Mouse (Mus musculus): ENCODE results near the gene Hmgb4.

Gene Hmgb4

DNA sequence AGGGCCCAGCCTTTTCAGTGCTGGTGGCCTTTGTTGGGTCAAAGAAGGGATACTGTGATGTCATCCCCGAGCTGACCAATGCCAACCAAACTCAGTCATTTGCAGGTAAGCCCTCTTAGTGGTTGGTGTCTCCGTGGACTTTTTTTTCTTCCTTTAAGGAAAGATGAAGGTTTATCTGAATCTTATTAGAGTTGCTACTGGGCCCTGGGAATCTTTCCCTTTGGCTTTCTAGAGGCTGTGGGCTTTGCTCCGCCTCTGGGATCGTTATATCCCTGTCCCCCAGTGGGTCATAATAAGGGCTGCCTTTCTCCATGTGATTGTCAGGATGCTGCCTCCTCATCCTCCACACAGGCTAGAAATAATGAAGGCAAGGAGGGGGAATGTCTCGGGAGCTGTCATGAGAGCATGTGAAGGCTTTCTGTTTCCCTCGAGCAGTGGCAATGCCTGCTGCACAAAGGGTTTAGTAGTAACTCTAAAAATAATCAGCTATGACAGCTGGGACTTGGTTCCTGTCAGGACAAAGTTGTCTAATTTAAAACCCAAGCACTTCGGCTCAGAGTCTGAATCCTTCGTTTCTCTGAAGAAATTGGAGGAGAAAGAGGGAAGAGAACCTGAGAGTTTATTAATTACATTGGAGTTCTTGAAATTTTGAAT lies at the start of gene Hmgb4:
TSS of gene Hmgb4 (minus strand) at position 51 of the 654 bp plus-strand sequence.
- DNase-seq (ENCODE audit: low spot score), result no peak

DNA sequence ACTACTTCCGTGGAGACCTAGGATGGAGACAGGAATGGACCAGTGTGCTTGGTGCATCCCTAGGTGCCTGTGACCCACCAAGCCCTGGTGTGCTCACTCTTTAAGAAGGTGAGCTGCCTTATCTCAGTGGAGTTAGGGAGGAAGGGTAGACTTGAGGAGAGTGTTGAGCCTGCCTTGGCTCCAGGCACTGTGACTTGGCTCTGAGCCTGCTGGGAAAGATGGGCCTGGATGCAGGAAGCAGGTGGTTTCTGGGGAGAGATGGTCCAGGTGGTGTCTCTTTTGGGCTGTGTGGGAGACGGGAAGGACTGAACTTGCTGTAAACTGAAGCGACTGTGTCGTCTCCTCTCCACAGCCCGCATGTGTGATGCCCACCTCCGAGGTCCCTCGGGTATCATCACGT lies 45.3 kb upstream of the Hmgb4 start:
- DNase-seq (ENCODE audit: low spot score), result no peak

DNA sequence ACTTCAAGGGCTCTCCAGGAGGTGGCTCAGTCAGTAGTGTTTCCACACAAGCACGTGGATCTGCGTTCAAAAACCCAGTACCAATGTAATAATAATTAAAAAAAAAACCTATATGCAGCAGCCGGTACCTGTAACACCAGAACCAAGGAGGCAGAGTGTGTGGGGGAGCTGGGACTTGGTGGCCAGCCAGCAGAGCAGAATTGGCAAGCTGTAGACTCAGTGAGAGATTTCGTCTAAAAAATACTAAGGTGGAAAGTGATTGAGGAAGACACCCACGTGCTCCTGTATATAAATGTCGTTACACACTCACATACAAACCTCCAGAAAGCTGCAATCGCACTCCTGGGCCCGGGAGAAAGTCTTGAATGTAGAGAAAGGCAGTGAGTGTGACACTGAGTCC lies 43.3 kb upstream of the Hmgb4 start:
- DNase-seq (ENCODE audit: low spot score), result no peak

DNA sequence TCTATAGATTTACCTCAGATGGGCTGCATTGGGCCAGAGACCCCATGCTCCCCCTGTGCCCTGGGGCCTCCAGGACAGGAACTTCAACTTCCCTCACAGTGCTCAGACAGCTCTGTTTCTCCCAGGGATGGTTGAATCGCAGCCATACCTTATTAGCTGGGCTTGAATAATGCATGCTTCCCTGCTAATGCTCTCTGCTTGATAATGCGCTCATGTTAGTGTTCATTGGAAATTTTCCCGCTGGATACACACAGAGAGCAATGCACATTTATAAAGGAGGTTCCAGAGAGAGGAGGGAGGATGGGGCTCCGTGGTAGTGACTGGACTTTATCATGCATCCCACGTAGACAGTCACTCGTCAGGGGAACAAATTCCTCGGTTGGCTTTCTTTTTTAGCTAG lies 27.3 kb upstream of the Hmgb4 start:
- DNase-seq (ENCODE audit: low spot score), result no peak

DNA sequence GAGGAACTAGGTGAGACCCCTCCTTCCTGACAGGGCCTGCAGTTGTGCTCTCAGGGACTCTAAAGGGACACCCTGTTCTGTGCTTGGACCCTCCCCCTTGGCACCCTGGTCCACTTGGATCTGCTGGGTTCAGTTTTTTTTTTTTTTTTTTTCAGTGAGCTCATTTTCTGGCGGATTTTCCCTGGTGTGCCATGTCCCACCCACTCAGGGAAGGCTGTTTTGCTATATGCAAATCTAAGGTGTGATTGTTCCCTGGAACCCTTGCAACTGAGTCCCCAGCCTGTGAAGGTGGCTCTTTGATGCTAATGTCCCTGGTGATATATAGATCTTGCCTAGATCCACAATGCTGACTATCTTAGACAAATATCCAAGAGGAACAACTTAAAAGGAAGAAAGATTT lies 24.3 kb upstream of the Hmgb4 start:
- no peak for DNase-seq (ENCODE audit: low spot score)

DNA sequence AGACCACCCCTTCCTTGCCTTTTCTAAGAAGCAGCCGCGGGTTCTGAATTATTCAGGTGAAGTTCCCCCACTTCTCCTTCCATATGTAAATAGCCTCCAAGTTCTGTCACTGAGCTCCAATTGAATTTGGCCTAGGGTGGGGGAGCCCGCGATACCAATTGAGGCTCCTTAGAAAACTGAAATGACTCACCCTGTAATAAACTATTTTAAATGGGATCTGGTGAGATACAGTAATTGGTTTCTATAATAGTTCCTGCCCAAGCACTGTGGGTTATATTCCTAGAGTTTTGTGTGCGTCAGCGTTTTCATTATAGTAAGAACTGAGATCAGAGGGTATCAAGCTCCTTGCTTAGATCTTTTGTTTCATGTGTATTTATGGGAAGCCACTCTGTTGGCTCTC lies 14.8 kb upstream of the Hmgb4 start:
- DNase-seq (ENCODE audit: low spot score), result no peak

DNA sequence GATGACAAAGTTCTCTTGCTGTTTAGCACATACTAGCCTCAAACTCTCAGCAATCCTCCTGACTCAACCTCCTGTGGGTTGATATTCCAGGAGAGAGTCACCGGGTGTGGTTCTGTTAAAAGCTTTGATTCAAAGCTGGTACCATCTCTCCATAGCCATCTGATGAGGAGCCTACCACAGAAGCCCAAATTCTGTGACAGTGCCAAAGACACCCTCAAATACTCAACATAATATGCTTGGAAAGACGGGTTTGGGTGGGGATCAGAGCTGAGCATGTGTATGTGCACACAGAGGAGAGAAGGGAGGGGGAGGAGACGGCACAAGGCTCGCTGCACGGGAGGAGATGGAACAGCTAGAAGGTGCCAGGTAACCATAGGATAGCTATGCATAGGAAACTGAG lies 14.4 kb upstream of the Hmgb4 start:
- DNase-seq (ENCODE audit: low spot score), result no peak

DNA sequence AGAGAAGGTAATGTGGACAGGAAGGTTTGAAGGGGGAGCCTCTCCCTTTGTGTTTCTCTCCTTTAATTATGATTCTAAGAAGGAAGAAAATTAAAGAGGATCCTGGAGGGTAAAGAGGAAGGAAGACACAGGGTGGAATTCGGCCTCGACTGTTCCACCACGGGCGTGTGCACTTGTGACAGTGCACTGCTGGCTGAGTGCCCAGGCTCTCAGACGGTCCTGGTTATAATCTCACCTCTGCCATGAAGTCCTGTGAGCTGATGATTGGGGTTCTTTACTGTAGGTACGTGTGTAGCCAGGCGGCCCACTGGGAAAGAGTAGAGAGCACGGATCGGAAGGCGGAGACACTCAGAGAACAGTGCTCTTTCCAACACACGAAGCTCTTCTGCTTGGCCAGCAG lies 12.4 kb upstream of the Hmgb4 start:
- no peak for DNase-seq (ENCODE audit: low spot score)

DNA sequence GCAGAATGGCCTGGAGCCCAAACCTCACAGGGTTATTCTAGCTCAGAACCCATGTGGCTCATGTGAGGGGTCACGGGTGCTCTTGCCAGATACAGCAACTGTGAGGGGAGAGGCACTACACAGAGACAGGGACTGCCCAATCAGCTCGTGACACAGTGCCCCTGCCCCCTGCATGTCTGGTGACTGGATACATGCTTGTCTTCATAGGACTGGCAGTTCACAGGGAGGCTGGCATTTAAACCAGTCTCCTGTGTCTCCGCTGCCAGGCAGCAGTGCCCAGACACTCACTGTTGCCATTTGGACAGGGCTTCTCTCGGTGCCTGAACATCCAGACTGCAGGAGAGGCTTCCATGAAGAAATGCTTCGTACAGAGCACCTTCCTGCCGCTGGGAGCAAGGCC lies 11.7 kb upstream of the Hmgb4 start:
- no peak for DNase-seq (ENCODE audit: low spot score)

DNA sequence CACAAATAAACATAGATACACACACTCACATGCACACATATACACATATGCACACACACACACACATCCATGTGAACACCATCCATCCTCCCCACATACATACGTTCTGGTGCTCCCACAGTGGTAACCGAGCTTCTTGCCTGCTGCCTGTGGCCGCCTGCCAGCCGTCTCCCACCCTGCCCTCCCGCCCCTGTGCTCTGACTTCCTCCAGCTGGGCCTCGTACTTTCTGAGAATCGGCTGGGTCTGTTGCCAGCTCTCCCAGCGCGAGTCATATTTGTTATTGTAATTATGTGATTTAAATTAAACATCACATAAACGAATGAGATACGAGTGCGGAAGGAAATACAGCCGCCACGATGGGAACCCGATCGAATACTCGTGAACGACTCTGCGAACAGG lies 10.2 kb upstream of the Hmgb4 start:
- DNase-seq (ENCODE audit: low spot score), result no peak

DNA sequence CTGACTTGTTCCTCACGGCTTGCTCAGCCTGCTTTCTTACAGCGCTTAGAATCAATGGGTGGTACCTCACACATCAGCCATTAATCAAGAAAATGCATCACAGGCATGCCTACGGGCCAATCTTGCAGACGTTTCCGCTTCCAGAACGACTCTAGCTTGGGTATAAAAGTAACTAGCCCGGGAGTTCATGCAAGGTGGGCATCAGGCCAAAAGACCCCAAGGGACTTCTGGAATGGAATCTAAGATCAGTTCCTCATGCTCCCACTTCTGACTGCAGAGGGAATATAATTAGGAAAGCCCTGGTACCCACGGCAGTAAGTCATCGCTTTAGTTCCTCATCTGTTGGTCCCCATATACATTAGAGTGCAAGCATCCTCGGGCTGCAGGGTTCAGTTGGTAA lies 9.4 kb upstream of the Hmgb4 start:
- no peak for DNase-seq (ENCODE audit: low spot score)

DNA sequence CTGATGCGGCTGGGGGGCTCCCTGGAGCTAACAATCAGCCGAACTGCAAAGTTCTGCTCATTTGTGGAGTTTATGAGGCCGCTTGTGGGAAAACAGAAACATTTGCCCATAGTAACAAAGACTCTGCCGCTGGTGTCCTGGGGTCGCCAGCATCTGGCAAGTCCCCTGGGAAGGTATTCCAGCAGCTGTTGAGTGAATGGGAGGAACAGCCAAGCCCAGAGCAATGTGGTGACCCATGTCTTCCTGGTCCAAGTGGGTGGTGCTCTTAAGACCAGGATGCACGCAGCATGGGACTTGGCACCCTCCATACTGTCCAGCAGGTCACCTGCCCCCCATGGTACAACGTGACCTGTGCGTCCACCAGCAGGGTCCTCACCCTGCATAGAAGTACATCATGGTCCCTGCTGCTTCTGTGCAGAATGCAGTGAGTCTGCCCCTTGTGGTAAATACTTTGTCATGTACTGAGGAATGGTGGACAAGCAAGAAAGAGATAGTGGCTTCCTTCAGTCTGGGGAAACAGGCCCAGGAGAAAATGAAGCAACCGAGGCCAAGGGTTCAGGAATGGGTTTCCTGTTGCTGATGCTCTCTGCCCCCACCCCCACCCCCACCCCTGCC lies 8.6 kb upstream of the Hmgb4 start:
- no peak for DNase-seq (ENCODE audit: low spot score)

DNA sequence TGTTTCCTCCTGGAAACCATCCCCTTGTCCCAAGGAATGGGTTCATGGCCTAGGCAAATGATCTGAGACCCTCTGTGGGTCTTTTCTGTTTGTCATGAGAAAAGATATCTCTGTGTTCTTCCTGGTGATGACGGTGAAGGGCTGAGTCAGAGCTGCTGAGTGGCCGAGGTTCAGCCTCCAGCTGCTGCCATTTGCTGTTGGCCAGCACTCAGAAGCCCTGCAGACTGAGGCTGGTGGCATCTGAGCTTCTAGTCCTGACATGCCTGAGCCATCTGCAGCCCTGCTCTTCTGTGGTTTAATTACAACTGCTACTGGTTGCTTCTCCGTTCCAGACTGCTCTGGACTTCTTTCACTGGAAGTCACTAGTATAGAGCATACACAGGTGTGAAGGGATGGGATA lies 4.6 kb upstream of the Hmgb4 start:
- DNase-seq (ENCODE audit: low spot score), result no peak

DNA sequence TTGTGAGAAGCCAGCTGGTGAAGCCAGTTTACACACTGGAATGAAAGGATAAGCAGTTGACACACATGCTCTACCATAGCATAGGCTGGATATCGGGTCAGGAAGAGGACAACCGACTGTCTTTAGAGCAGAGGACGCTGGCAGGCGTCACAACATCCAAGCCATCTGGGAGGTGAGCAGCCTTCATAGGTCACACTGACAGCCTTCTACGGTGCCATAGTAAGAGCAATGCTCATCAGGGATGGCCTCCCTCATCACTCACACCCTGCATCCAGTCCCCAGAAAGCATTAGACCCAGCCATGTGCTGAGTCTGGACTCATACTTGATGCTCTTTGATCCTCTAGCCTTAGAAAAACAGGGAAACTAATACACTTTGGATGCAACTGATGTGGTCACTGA lies 3.7 kb upstream of the Hmgb4 start:
- no peak for DNase-seq (ENCODE audit: low spot score)

DNA sequence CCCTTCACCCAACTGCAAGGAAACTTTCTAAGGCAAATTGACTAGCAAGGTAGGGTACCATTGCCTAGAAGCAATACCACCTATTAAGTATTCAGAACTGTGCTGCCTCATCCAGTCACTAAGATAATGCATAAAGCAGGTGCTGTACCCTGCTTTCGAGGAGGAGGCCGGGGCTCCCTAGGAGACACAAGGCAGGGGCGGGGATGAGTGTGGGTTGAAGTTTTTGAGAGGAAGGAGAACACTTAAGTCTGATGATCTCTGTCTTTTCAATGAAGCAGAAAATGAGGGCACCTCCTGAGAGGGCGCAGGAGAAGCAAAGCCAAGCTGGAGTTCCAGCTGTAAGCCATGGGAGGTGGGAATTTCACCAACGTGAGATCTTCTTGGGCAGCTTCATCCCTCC lies 1.5 kb downstream of the Hmgb4 start:
- DNase-seq (ENCODE audit: low spot score), result no peak

DNA sequence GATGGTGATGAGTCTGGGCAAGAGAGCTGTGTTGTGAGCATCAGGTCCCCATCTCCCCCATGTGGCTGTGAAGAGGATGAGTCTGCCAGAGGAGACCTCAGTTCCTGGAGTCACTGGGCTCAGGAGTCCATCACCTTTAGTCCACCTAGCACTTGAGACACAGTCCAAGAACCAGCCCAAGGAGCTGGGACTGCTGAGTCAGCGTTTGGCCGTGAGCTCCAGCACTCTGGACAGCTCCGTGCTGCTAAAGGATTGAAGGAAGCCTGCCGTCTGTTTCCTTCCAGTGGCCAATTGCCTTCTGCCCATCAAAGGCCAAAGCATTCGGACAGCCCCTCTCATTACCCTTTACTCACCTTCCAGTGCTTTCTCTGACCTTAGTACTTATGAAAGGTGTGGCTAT lies 12.1 kb downstream of the Hmgb4 start:
- peak; percentile 79 for DNase-seq (ENCODE audit: low spot score)

DNA sequence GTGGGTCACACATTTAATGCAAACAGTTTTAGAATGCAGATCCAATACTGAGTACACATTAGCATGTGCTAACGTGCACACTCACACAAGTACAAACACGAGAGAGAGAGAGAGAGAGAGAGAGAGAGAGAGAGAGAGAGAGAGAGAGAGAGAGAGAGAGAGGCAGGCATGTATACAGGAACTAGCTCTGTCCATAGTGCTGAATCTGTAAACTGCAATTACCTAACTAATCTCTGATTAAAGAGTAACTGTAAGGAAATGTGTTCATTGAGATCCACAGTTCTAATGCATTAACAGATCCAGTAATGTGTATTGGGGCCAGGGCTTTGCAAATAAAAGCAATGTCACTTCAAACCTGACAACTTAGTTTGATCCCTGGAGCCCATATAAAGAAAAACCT lies 15.6 kb downstream of the Hmgb4 start:
- DNase-seq (ENCODE audit: low spot score), result peak; percentile 48

DNA sequence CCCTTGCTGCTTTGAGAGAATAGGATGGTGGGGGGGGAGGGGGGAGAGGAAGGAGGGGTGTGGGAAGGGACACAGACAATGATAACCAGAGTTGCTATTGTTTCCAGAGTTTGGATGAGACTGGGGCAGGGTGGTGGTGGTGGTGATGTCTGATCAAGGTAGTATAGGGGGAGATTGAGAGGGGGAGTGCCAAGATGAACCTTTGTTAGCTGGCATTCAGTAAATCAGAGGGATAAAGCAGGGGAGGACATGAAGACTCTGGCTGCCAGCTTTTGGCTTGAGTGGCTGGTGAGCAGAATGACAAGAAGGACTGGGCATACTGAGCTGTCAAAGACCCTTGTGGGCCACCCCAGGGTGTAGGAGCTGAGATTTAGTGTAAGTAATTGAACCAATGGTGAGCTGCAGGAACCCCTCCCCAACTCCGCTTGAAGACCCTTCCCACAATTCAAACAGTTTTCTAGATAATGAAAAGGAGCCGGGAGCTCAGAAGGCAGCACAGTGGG lies 18.9 kb downstream of the Hmgb4 start:
- no peak for DNase-seq (ENCODE audit: low spot score)

DNA sequence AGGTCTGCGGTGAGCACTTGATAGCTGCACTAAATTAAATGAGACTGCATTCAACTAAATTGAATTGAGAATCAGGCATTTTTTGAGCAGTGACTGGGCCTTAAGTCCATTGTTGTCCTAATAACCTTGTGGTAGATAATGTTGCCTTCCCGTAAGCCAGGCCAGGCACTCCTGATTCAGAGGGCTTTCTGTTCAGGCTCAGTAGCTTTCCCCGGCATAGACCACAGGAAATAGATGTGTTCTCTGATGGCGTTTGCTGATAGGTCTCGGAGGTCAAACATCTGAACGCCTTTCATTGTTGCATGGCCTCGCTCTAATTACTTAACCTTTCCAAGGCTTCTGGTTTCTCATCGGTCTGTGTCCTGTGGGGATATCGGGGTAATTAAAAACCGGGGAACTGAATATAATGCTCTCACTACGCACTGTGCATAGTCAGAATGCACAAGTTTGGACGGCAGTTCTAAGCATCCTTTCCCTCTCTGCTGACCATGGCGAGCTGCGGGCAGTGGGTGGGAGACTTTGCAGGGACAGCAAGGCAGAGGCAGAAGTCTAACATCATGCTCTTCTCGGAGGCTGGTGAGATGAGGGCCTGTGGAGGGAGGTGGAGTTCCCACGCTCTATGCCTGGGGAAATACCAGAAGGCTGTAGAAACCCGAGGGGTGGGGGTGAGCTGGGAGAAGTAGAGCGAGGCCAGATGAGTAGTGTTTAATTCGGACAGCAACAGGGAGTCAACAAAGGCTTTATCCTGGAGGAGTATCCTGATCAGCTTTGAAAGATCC lies 19.5 kb downstream of the Hmgb4 start:
- peak; percentile 49 for DNase-seq (ENCODE audit: low spot score)

DNA sequence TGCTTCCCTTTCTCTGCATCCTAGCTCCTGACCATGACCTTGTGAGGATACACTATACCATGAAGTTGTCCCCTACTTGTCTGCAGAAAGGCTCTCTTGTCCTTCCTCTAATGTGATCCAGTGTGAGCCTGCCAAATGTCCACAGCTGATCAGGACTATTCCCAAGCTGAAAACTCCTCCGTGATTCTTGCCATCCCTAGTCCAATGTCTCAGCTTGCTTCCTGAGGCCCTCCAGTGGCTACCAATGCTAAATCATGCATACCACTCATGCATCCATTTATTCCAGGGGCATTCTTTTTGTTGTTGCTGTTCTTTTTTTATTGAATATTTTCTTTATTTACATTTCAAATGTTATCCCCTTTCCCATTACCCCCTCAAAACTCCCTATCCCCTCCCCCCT lies 21.6 kb downstream of the Hmgb4 start:
- no peak for DNase-seq (ENCODE audit: low spot score)

DNA sequence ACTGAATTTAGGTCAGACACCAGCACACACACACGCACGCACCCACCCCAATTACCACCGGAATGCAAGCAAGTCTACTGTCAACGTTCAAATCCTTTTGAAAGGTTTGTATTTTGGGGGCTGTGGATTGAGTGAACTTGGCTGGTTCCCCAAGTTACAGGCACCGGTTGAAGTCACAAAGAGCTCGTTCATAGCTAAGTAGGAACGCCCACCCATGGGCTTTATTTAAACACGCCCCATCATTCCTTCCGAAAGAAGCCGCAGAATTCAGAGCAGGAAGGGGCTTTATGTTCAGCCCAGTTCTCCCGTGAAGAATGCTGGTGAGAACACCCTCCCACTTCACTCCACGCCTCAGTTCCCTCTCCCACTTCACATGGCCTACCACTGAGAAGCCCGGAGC lies 27.3 kb downstream of the Hmgb4 start:
- DNase-seq (ENCODE audit: low spot score), result no peak

DNA sequence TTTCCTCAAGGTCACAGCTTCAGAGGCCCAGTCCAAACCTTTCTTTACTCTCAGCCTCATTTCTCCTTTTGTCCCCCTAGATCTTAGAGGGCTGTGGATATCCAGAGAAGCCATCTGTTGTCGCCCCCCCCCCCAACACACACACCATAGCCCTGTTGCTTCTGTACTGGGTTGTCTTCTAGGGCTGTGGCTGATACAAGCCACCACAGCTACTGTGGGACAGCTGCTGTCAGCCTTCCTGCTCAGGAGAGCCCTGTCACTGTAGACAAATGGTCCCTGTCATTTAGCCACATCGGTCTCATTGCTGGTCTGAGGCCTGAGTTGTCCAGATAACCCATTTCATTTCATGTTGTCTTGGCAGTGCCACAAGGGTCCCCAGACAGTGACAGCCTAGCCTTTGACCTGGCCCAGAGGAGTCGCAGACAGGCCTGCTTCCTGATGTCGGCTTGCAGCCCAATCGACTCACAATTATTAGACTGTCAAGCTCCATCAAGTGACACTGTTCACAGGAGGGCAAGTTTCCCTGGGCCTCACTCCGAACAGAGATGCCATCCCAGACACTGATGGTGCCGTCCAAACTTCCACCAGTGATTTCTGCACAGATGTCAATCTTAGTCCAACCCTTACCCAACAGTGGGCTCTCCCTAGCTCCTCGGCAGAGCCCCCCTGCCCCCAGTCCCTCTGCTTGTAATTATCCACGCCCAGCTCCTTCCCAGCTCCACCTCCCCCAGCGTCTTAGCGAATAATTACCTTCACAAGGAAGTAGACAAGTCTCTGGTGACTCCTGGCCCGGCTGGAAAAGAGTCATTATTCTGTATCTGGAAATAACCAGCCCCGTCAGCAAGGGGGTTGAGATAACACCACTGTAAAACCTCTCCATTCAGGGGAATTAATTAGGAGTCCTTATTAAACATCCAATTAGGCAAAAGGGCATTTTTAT lies 33.1 kb downstream of the Hmgb4 start:
- DNase-seq (ENCODE audit: low spot score), result peak; percentile 45
